Mouse (Mus musculus) mouse embryonic stem cell (cell line): ENCODE results near the gene Olfr1442.
"Not testable (repeated sequence)": the region's sequence is repeated elsewhere in the genome, so short reads cannot be mapped to it uniquely, and the experiment has no call there.

Experiments used
- in situ Hi-C, 2 experiments: fragments of 300-500 bp; cut with MboI; formaldehyde crosslinking; loops; 1 replicate in 1 of 2; 3 replicates in 1 of 2; pipeline ENCODE4 v1.14.3; 2019 to 2020; ENCODE audit warnings: low sequenced_read_pairs in 2 of 2, low pct_unique_long_range_greater_than_20kb in 1 of 2, mixed read lengths in 1 of 2; ENCODE audit not compliant: unreplicated experiment in 1 of 2

The Olfr1442 gene

DNA sequence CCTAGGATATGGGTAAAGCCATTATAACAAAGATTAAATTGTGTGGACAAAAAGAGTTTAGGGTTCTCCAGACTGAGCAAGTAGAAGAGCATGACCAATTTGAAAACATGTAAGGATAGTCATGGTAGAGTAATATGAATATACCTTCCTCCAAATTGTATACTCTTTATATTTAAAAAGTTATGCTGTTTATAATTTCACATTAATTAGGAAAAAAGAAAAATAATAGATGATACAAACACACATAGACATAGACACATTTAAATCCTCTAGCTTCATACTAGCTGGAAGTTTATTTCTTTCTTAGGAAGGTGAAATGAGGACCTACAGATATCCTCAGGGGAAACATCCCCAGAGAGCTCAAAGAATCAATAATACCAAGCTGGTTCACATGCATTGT is at the start of gene Olfr1442:
Gene Olfr1442, plus strand, starts transcription at position 301 of the 400 bp plus-strand sequence.
- in situ Hi-C loops, result no loop called here

DNA sequence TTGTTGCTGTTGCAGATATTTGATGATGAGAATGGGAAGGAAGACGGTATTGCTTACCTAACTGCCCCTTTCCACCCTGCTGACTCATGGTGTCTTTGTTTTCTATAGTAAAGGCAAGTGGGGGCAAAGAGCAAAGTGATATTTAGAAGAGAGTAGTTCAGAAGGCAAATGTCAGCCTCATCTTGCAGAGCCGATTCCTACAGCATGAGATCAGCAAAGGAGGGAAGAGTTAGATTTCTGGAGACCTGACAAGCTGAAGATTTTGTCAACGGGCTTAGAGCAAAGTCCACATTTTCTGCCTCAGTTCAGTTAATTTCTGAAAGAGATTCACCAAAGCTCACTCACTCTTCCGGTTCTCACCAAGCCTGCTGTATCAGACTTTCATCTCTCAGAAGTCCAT is 37.1 kb upstream of the Olfr1442 start, which contains the start of gene Glyat:
Gene Glyat, plus strand, starts transcription at position 133 of the 400 bp plus-strand sequence.
- in situ Hi-C loops, result no loop called here

- in situ Hi-C loops, result no loop called here
Measured at GRCm38 (mm10) chr19:12634259-12634658, 36.0 kb upstream of the Olfr1442 start.

GRCm38 (mm10) chr19:12634963-12635362 is 35.3 kb upstream of the Olfr1442 start:
- in situ Hi-C loops, result no loop called here

- in situ Hi-C loops, result no loop called here
Measured at GRCm38 (mm10) chr19:12636863-12637262, 33.4 kb upstream of the Olfr1442 start.

DNA sequence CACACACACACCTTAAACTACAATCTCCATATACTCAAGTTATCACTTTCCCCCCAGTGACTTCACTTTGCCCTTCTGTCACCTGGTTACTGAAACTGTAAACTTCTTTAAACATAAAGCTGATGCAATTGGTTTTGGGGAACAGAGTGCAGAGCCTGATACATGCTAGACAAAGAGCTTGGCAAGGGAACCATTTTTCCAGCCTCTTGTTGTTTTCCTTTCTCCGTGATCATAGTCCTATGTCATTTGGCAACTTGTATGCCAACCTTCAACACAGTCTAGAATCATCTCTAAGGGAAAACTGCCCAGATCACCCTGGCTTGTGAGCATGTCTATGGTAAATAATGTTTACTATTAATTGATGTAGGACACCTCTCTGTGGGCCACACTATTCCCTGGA is 32.2 kb upstream of the Olfr1442 start:
- in situ Hi-C loops, result no loop called here

- in situ Hi-C loops, result no loop called here
Measured at GRCm38 (mm10) chr19:12649511-12649910, 20.7 kb upstream of the Olfr1442 start.

- in situ Hi-C loops, result no loop called here
Measured at GRCm38 (mm10) chr19:12666156-12666555, 4.1 kb upstream of the Olfr1442 start.

GRCm38 (mm10) chr19:12668601-12669000 is 1.6 kb upstream of the Olfr1442 start:
- in situ Hi-C loops, result not testable (repeated sequence)

GRCm38 (mm10) chr19:12671051-12671450 is 812 bp downstream of the Olfr1442 start:
- in situ Hi-C loops, result no loop called here

DNA sequence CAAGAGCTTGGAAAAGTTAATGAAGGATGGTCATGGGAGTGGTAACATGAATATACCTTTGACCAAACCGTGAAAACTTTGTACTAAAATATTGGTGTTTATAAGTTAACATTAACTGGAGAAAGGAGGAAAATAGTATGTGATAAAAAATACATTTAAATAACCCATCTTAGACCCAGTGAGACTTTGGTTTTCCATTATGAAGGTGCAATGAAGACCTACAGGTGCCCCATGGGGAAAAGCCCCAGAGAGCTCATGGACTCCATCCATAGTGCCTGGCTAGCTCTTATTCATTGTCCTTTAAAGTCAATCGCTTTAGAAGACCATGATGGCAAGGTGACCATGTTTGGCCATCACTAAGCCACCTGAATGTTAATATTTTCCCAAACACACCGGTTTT is 7.6 kb downstream of the Olfr1442 start, which contains the start of gene Olfr1443:
Gene Olfr1443, plus strand, starts transcription at position 301 of the 400 bp plus-strand sequence.
- in situ Hi-C loops, result no loop called here

DNA sequence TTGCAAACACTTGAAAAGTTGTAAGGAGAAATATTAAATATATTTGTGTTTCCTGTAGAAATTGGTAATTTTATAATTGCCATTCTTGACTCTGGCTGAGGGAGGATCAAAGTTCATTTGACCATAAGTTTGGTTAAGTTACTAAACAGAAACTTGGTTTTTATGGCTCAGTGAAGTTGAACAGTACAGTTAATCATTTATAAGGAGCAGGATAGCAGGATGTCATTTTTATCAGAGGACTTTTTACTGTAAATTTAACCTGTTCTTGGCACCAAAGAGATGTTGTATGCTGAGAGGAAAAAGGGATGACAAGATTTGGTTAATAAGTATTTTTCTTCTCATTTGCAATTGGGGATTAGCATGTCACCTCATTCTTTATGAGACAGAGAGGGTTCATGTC is 14.4 kb downstream of the Olfr1442 start:
- in situ Hi-C loops, result no loop called here

DNA sequence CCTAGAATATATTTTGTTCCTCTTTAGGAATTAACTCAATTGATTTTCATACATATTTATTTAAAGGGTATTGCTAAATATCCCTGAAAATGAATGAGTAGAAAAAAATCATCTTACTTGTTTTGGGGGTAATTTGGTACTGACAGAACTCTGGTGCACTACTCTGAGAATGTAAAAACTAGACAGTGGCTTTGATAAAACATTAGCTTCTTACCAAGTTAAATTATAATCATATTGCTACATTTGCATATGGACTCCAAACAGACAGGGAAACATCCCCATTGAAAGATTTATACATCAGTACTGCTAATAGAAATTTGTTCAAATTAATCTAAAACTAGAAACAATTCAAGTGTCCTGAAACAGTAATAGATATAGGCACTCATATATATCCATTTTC is 15.0 kb downstream of the Olfr1442 start:
- in situ Hi-C loops, result no loop called here

GRCm38 (mm10) chr19:12695590-12695989 is 25.4 kb downstream of the Olfr1442 start, which contains the start of gene Keg1:
Keg1 (plus strand) TSS chr19:12695786.
- in situ Hi-C loops, result no loop called here

- in situ Hi-C loops, result no loop called here
Measured at GRCm38 (mm10) chr19:12696221-12696620, 26.0 kb downstream of the Olfr1442 start.

DNA sequence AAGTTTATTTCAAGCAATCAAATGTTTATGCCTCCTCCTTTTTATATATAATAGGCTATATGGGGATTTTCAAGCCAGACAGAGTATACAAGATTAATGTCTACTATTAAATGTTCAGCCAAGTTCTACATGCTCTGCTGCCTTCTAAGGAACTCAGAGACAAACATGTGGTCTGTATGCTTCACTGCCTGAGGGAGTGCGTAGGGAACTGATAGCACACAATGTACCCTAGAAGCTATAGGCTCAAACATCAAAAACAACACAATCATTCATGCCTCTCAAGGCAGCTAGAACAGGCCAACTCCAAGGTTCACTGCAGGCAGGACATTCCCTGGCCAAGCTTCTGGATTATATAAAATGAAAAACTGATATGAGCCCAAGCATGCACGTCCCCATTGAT is 38.2 kb downstream of the Olfr1442 start:
- in situ Hi-C loops, result no loop called here

- in situ Hi-C loops, result no loop called here
Measured at GRCm38 (mm10) chr19:12708986-12709385, 38.7 kb downstream of the Olfr1442 start.

DNA sequence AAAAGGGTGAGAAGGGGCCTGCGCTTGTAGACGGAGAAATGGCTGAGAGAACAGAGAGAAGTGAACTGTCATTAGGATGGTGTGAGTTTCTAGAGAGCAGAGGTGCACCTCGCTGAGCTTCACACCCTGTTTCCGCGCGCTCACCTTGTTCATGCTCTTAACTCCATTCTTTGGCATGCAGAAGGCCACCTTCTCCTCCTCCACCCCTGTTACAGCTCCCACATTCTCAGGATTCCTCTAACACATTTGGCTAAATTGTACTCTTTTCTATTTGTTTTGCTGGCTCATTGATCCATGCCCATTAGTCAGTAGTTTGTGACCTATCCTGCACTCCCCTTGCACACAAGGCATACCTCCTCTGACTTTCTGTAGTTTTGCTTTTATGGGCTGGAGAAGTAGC is 49.0 kb downstream of the Olfr1442 start:
- in situ Hi-C loops, result no loop called here

GRCm38 (mm10) chr19:12720463-12720862 is 50.2 kb downstream of the Olfr1442 start:
- in situ Hi-C loops, result no loop called here

DNA sequence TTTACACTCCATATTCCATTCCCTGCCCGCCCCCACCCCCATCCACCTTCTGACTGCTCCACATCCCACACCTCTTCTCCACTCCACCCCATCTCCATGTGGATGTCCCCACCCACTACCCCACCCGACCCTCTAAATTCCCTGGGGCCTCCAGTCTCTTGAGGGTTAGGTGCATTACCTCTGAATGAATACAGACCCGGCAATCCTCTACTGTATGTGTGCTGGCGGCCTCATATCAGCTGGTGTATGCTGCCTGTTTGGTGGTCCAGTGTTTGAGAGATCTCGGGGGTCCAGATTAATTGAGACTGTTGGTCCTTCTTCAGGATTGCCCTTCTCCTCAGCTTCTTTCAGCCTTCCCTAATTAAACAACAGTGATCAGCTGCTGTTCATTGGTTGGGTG is 50.7 kb downstream of the Olfr1442 start:
- in situ Hi-C loops, result not testable (repeated sequence)

GRCm38 (mm10) chr19:12721596-12721995 is 51.4 kb downstream of the Olfr1442 start:
- in situ Hi-C loops, result not testable (repeated sequence)
